Mouse (Mus musculus) embryonic fibroblast, embryonic 13.5 days (primary cell): ENCODE data around the gene Stat6. TPM values are rescaled to one million over a fixed set of nuclear protein-coding genes. Genes with fewer than 3 reads are reported as not detected.

ENCODE experiments used
- H3K27ac ChIP-seq: 2 replicates; pipeline ENCODE4 v1.5.1; 2012; ENCODE audit warnings: low read length, control low read depth, inconsistent platforms; ENCODE audit not compliant: insufficient read depth
- H3K4me1 ChIP-seq: 2 replicates; pipeline ENCODE4 v1.6.1; 2011; ENCODE audit warnings: low read length; ENCODE audit not compliant: control insufficient read depth, insufficient read depth
- H3K4me3 ChIP-seq: 2 replicates; pipeline ENCODE4 v1.5.1; 2011; ENCODE audit warnings: mild to moderate bottlenecking, control low read depth, low read length; ENCODE audit not compliant: insufficient read depth
- CTCF ChIP-seq: IDR thresholded peaks from 2 replicates; pipeline ENCODE4 v1.5.1; 2011; ENCODE audit warnings: mild to moderate bottlenecking, control low read depth, low read length, moderate library complexity, borderline replicate concordance; ENCODE audit not compliant: insufficient read depth
- POLR2A ChIP-seq: IDR thresholded peaks from 2 replicates; pipeline ENCODE4 v1.6.1; 2011; ENCODE audit warnings: low read depth, mild to moderate bottlenecking, control low read depth, low read length, moderate library complexity
- polyA plus RNA-seq: library from polyadenylated mRNA; stranded (reverse); fragments of >200 nt; gene quantifications from 2 replicates; pipeline ENCODE4 v1.2.4, GENCODE M21; 2011; ENCODE audit warnings: low read depth; ENCODE audit not compliant: missing spikeins, insufficient read length

Gene Stat6
- polyA plus RNA-seq, 1 experiment: 55.1 TPM

GRCm38 (mm10) chr10:127705783-127706182 lies 63.0 kb downstream of the Stat6 start:
- TF ChIP-seq CTCF (no peak), POLR2A (no peak)
- H3K4me1 ChIP-seq: no peaks in the 10 kb centered on the region

DNA sequence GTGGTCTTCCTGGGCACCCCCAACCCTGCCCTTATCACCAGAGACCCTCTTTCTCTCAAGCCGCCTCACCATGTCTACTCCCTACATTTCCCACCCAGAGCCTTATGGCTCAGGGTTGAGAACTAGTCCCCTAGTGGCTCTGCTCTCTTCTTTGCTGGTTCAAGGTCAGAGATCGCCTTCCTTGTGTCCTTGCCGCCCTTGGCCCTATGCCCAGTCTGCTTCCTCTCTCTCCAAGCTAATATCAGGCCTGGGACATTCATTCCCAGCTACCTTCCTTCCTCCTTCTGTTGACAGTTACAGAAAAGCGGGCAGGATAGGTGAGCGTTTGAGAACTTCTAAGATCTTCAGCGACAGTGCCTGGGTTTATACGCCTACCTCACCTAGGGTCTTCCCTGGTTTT lies 64.9 kb downstream of the Stat6 start:
- no peaks in the 10 kb centered on the region for H3K4me1 ChIP-seq
- no peak for TF ChIP-seq POLR2A
- no peak for TF ChIP-seq CTCF
- no peak overlapping the region for H3K27ac ChIP-seq
- H3K4me3 ChIP-seq: no peak overlapping the region

More at GRCm38 (mm10) chr10:127705783-127706182, 63.0 kb downstream of the Stat6 start:
- Histone ChIP-seq H3K4me3 (no peak overlapping the region), H3K27ac (no peak overlapping the region)

- H3K27ac ChIP-seq: no peak overlapping the region
- no peaks in the 10 kb centered on the region for H3K4me1 ChIP-seq
- no peak for TF ChIP-seq CTCF
- TF ChIP-seq POLR2A: no peak
- no peak overlapping the region for H3K4me3 ChIP-seq
Observed at GRCm38 (mm10) chr10:127708850-127709370, 66.1 kb downstream of the Stat6 start.

- H3K4me1 ChIP-seq: no peaks in the 10 kb centered on the region
- TF ChIP-seq POLR2A: no peak
- TF ChIP-seq CTCF: no peak
- H3K4me3 ChIP-seq: no peak overlapping the region
- H3K27ac ChIP-seq: no peak overlapping the region
Observed at GRCm38 (mm10) chr10:127710331-127710730, 67.5 kb downstream of the Stat6 start.

Other genes with a start within 250 kb of the Stat6 start
- 3.9 TPM in 2 replicates for gene Stac3, start 141.3 kb upstream of the Stat6 start, polyA plus RNA-seq
- 1.4 and 3.4 TPM in 2 replicates for gene Ndufa4l2, start 128.0 kb upstream of the Stat6 start, polyA plus RNA-seq
- gene Shmt2, start 120.5 kb upstream of the Stat6 start, polyA plus RNA-seq: 147 and 169 TPM in 2 replicates
- 1.1 and 1.8 TPM in 2 replicates for gene Nxph4, start 108.4 kb upstream of the Stat6 start, polyA plus RNA-seq
- gene Lrp1, start 21.8 kb upstream of the Stat6 start, polyA plus RNA-seq: 387 and 453 TPM in 2 replicates
- 8.5 and 10.6 TPM in 2 replicates for gene Nemp1, start 23.9 kb downstream of the Stat6 start, polyA plus RNA-seq
- 69.7 and 77.8 TPM in 2 replicates for gene Nab2, start 25.6 kb downstream of the Stat6 start, polyA plus RNA-seq
- gene Myo1a, start 62.2 kb downstream of the Stat6 start, polyA plus RNA-seq: 0.51 TPM in 1 of 2 replicates, not detected in the other
- not detected in 2 replicates for gene Tac2, start 81.5 kb downstream of the Stat6 start, polyA plus RNA-seq
- 5.4 and 5.8 TPM in 2 replicates for gene Zbtb39, start 96.6 kb downstream of the Stat6 start, polyA plus RNA-seq
- not detected in 2 replicates for gene Gpr182, start 108.7 kb downstream of the Stat6 start, polyA plus RNA-seq
- gene Rdh1, start 116.7 kb downstream of the Stat6 start, polyA plus RNA-seq: 0.17 and 0.30 TPM in 2 replicates
- not detected in 2 replicates for gene Rdh16f1, start 116.8 kb downstream of the Stat6 start, polyA plus RNA-seq
- 0.76 and 0.78 TPM in 2 replicates for gene Rdh9, start 133.4 kb downstream of the Stat6 start, polyA plus RNA-seq
- gene Rdh16, start 158.2 kb downstream of the Stat6 start, polyA plus RNA-seq: 0.18 TPM in 1 of 2 replicates, not detected in the other
- not detected in 2 replicates for gene Rdh19, start 206.9 kb downstream of the Stat6 start, polyA plus RNA-seq
- gene Rdh16f2, start 223.5 kb downstream of the Stat6 start, polyA plus RNA-seq: not detected in 2 replicates
- not detected in 2 replicates for gene Rdh7, start 245.8 kb downstream of the Stat6 start, polyA plus RNA-seq